Mouse (Mus musculus) CH12.LX (cell line): Measurements from ENCODE around the gene Bpifb6.
A peak's percentile ranks its signal among the peaks of the same experiment; 100 is the strongest.

Experiments
- BHLHE40 ChIP-seq: IDR thresholded peaks from 2 replicates; pipeline ENCODE4 v1.6.1; 2011; ENCODE audit warnings: mild to moderate bottlenecking, low read depth, low read length, improper control_type of control experiment
- ETS1 ChIP-seq: conservative IDR thresholded peaks from 2 replicates; pipeline ENCODE4 v1.6.1; 2012; ENCODE audit warnings: low read depth, mild to moderate bottlenecking, inconsistent platforms, low read length, improper control_type of control experiment, moderate library complexity
- HCFC1 ChIP-seq: IDR thresholded peaks from 2 replicates; pipeline ENCODE4 v1.6.1; 2012; ENCODE audit warnings: low read depth, mild to moderate bottlenecking, inconsistent platforms, low read length, improper control_type of control experiment
- MAX ChIP-seq: IDR thresholded peaks from 2 replicates; pipeline ENCODE4 v1.6.1; 2011; ENCODE audit warnings: low read length, improper control_type of control experiment
- NRF1 ChIP-seq: IDR thresholded peaks from 2 replicates; pipeline ENCODE4 v1.6.1; 2014; ENCODE audit warnings: low read depth, mild to moderate bottlenecking, inconsistent platforms, low read length, improper control_type of control experiment, moderate library complexity
- PAX5 ChIP-seq: IDR thresholded peaks from 2 replicates; pipeline ENCODE4 v1.6.1; 2012; ENCODE audit warnings: low read length, inconsistent platforms, mixed read lengths
- POLR2A ChIP-seq: IDR thresholded peaks from 2 replicates; pipeline ENCODE4 v1.6.1; 2011; ENCODE audit warnings: low read depth, mild to moderate bottlenecking, improper control_type of control experiment, low read length
- POLR2AphosphoS2 ChIP-seq: IDR thresholded peaks from 2 replicates; pipeline ENCODE4 v1.6.1; 2011; ENCODE audit warnings: low read depth, low read length, improper control_type of control experiment
- TCF12 ChIP-seq: IDR thresholded peaks from 2 replicates; pipeline ENCODE4 v1.6.1; 2014; ENCODE audit warnings: low read depth, mild to moderate bottlenecking, inconsistent platforms, low read length, improper control_type of control experiment
- USF1 ChIP-seq: IDR thresholded peaks from 2 replicates; pipeline ENCODE4 v1.6.1; 2014; ENCODE audit warnings: low read depth, mild to moderate bottlenecking, inconsistent platforms, low read length, improper control_type of control experiment
- ZMIZ1 ChIP-seq: IDR thresholded peaks from 2 replicates; pipeline ENCODE4 v1.6.1; 2012; ENCODE audit warnings: low read depth, mild to moderate bottlenecking, inconsistent platforms, low read length, improper control_type of control experiment

- peak; percentile 52 for TF ChIP-seq USF1
- no peak for TF ChIP-seq TCF12
- no peak for TF ChIP-seq POLR2A
- TF ChIP-seq MAX, result peak; percentile 43; the same call in 1 of the 2 replicates
- TF ChIP-seq BHLHE40, result peak; percentile 78
- TF ChIP-seq POLR2AphosphoS2, result no peak
- TF ChIP-seq PAX5, result no peak
- TF ChIP-seq ZMIZ1, result no peak
- TF ChIP-seq ETS1, result no peak
- no peak for TF ChIP-seq NRF1
- TF ChIP-seq HCFC1, result no peak
These were observed 53.6 kb downstream of the Bpifb6 start for GRCm38 (mm10) chr2:153953836-153954235.
